Mouse (Mus musculus): Measurements from ENCODE around the gene Tefm. TPM values are rescaled to one million over a fixed set of nuclear protein-coding genes. Genes with fewer than 3 reads are reported as not detected.

The Tefm gene
- polyA plus RNA-seq, 1 experiment, result 9.0 TPM

GRCm38 (mm10) chr11:80176911-80177895, 35.2 kb upstream of the Tefm start:
- peak overlapping the region; percentile 47 for H3K27ac ChIP-seq (ENCODE audit: insufficient read depth, low read length)
- no peak overlapping the region for H3K4me3 ChIP-seq (ENCODE audit: insufficient read depth, low read length)
- H3K4me1 ChIP-seq (ENCODE audit: control insufficient read depth, insufficient read depth, low read length), result no peaks in the 10 kb centered on the region
- TF ChIP-seq POLR2A (IDR thresholded peaks at IDR 0.05; ENCODE audit: extremely low read depth, insufficient read depth, low read length) (no peak), CTCF (IDR thresholded peaks at IDR 0.05; ENCODE audit: extremely low read depth, insufficient read depth, low read length) (no peak)

- Histone ChIP-seq H3K4me3 (ENCODE audit: insufficient read depth, low read length) (no peak overlapping the region), H3K27ac (ENCODE audit: insufficient read depth, low read length) (no peak overlapping the region), H3K4me1 (ENCODE audit: control insufficient read depth, insufficient read depth, low read length) (no peaks in the 10 kb centered on the region)
- no peak for TF ChIP-seq CTCF (IDR thresholded peaks at IDR 0.05; ENCODE audit: extremely low read depth, insufficient read depth, low read length)
- no peak for TF ChIP-seq POLR2A (IDR thresholded peaks at IDR 0.05; ENCODE audit: extremely low read depth, insufficient read depth, low read length)
Measured at GRCm38 (mm10) chr11:80173963-80174670, 32.1 kb upstream of the Tefm start.

- no peak overlapping the region for H3K4me3 ChIP-seq (ENCODE audit: insufficient read depth, low read length)
- no peak for TF ChIP-seq POLR2A (IDR thresholded peaks at IDR 0.05; ENCODE audit: extremely low read depth, insufficient read depth, low read length)
- TF ChIP-seq CTCF (IDR thresholded peaks at IDR 0.05; ENCODE audit: extremely low read depth, insufficient read depth, low read length), result no peak
- no peaks in the 10 kb centered on the region for H3K4me1 ChIP-seq (ENCODE audit: control insufficient read depth, insufficient read depth, low read length)
- H3K27ac ChIP-seq (ENCODE audit: insufficient read depth, low read length), result no peak overlapping the region
Measured at GRCm38 (mm10) chr11:80171884-80172283, 29.9 kb upstream of the Tefm start.

- H3K4me1 ChIP-seq (ENCODE audit: control insufficient read depth, insufficient read depth, low read length), result no peaks in the 10 kb centered on the region
- no peak overlapping the region for H3K27ac ChIP-seq (ENCODE audit: insufficient read depth, low read length)
- H3K4me3 ChIP-seq (ENCODE audit: insufficient read depth, low read length), result no peak overlapping the region
- TF ChIP-seq POLR2A (IDR thresholded peaks at IDR 0.05; ENCODE audit: extremely low read depth, insufficient read depth, low read length), result no peak
- TF ChIP-seq CTCF (IDR thresholded peaks at IDR 0.05; ENCODE audit: extremely low read depth, insufficient read depth, low read length), result no peak
Measured at GRCm38 (mm10) chr11:80170351-80170750, 28.4 kb upstream of the Tefm start.

GRCm38 (mm10) chr11:80169629-80170028, 27.7 kb upstream of the Tefm start:
- no peak overlapping the region for H3K4me3 ChIP-seq (ENCODE audit: insufficient read depth, low read length)
- H3K27ac ChIP-seq (ENCODE audit: insufficient read depth, low read length), result no peak overlapping the region
- H3K4me1 ChIP-seq (ENCODE audit: control insufficient read depth, insufficient read depth, low read length), result no peaks in the 10 kb centered on the region
- TF ChIP-seq POLR2A (IDR thresholded peaks at IDR 0.05; ENCODE audit: extremely low read depth, insufficient read depth, low read length) (no peak), CTCF (IDR thresholded peaks at IDR 0.05; ENCODE audit: extremely low read depth, insufficient read depth, low read length) (no peak)

GRCm38 (mm10) chr11:80168611-80169249, 26.8 kb upstream of the Tefm start:
- no peak overlapping the region for H3K4me3 ChIP-seq (ENCODE audit: insufficient read depth, low read length)
- H3K27ac ChIP-seq (ENCODE audit: insufficient read depth, low read length), result no peak overlapping the region
- H3K4me1 ChIP-seq (ENCODE audit: control insufficient read depth, insufficient read depth, low read length), result no peaks in the 10 kb centered on the region
- TF ChIP-seq CTCF (IDR thresholded peaks at IDR 0.05; ENCODE audit: extremely low read depth, insufficient read depth, low read length) (no peak), POLR2A (IDR thresholded peaks at IDR 0.05; ENCODE audit: extremely low read depth, insufficient read depth, low read length) (no peak)

- no peak overlapping the region for H3K4me3 ChIP-seq (ENCODE audit: insufficient read depth, low read length)
- no peaks in the 10 kb centered on the region for H3K4me1 ChIP-seq (ENCODE audit: control insufficient read depth, insufficient read depth, low read length)
- no peak overlapping the region for H3K27ac ChIP-seq (ENCODE audit: insufficient read depth, low read length)
- no peak for TF ChIP-seq CTCF (IDR thresholded peaks at IDR 0.05; ENCODE audit: extremely low read depth, insufficient read depth, low read length)
- TF ChIP-seq POLR2A (IDR thresholded peaks at IDR 0.05; ENCODE audit: extremely low read depth, insufficient read depth, low read length), result no peak
Measured at GRCm38 (mm10) chr11:80168121-80168520, 26.1 kb upstream of the Tefm start.

- H3K27ac ChIP-seq (ENCODE audit: insufficient read depth, low read length), result no peak overlapping the region
- no peaks in the 10 kb centered on the region for H3K4me1 ChIP-seq (ENCODE audit: control insufficient read depth, insufficient read depth, low read length)
- TF ChIP-seq POLR2A (IDR thresholded peaks at IDR 0.05; ENCODE audit: extremely low read depth, insufficient read depth, low read length), result no peak
- no peak for TF ChIP-seq CTCF (IDR thresholded peaks at IDR 0.05; ENCODE audit: extremely low read depth, insufficient read depth, low read length)
Measured at GRCm38 (mm10) chr11:80164224-80164623, 22.2 kb upstream of the Tefm start.

GRCm38 (mm10) chr11:80163362-80164116, 21.6 kb upstream of the Tefm start:
- no peak overlapping the region for H3K27ac ChIP-seq (ENCODE audit: insufficient read depth, low read length)

More at GRCm38 (mm10) chr11:80164224-80164623, 22.2 kb upstream of the Tefm start:
- H3K4me3 ChIP-seq (ENCODE audit: insufficient read depth, low read length), result no peak overlapping the region

More at GRCm38 (mm10) chr11:80163362-80164116, 21.6 kb upstream of the Tefm start:
- Histone ChIP-seq H3K4me3 (ENCODE audit: insufficient read depth, low read length) (no peak overlapping the region), H3K4me1 (ENCODE audit: control insufficient read depth, insufficient read depth, low read length) (no peaks in the 10 kb centered on the region)
- no peak for TF ChIP-seq POLR2A (IDR thresholded peaks at IDR 0.05; ENCODE audit: extremely low read depth, insufficient read depth, low read length)
- TF ChIP-seq CTCF (IDR thresholded peaks at IDR 0.05; ENCODE audit: extremely low read depth, insufficient read depth, low read length), result no peak

Measured in cortical plate, adult 2 months (tissue).